Mouse (Mus musculus) MEL (cell line): ENCODE data around the gene C2cd4a. TPM values are rescaled to one million over a fixed set of nuclear protein-coding genes. Genes with fewer than 3 reads are reported as not detected.

ENCODE experiments used
- DNase-seq: peaks from one replicate; pipeline ENCODE4 v3.0.0; 2011; ENCODE audit warnings: low read depth, low spot score
- H3K27ac ChIP-seq: 2 replicates; pipeline ENCODE4 v1.5.1; 2012; ENCODE audit warnings: low read depth, mild to moderate bottlenecking, control low read depth, low read length, moderate library complexity; ENCODE audit not compliant: control insufficient read depth
- H3K27me3 ChIP-seq, 2 experiments: fragments of 150-350 bp in 1 of 2; sonication (generic) in 1 of 2; 2 replicates each; pipeline ENCODE4 v1.6.1; 2012; ENCODE audit warnings: low read length in 2 of 2, mild to moderate bottlenecking in 2 of 2, improper control_type of control experiment in 1 of 2, moderate library complexity in 1 of 2; ENCODE audit not compliant: insufficient read depth in 2 of 2, control insufficient read depth in 1 of 2
- H3K36me3 ChIP-seq, 2 experiments: 2 replicates each; pipeline ENCODE4 v1.6.1; 2012 to 2014; ENCODE audit warnings: low read length in 2 of 2, improper control_type of control experiment in 1 of 2, inconsistent platforms in 1 of 2, mild to moderate bottlenecking in 1 of 2; ENCODE audit not compliant: insufficient read depth in 2 of 2, control insufficient read depth in 1 of 2
- H3K4me1 ChIP-seq, 2 experiments: fragments of 150-350 bp in 1 of 2; sonication (generic) in 1 of 2; 2 replicates each; pipeline ENCODE4 v1.6.1; 2012; ENCODE audit warnings: low read length in 2 of 2, improper control_type of control experiment in 1 of 2, mild to moderate bottlenecking in 1 of 2; ENCODE audit not compliant: insufficient read depth in 2 of 2, control insufficient read depth in 1 of 2
- H3K4me3 ChIP-seq, 2 experiments: fragments of 150-350 bp in 1 of 2; sonication (generic) in 1 of 2; 2 replicates each; pipeline ENCODE4 v1.5.1; 2012; ENCODE audit warnings: low read depth in 2 of 2, low read length in 2 of 2, mild to moderate bottlenecking in 2 of 2, moderate library complexity in 2 of 2, control low read depth in 1 of 2, improper control_type of control experiment in 1 of 2; ENCODE audit not compliant: control insufficient read depth in 1 of 2, insufficient read depth in 1 of 2
- H3K79me2 ChIP-seq: 2 replicates; pipeline ENCODE4 v1.6.1; 2012; ENCODE audit warnings: mild to moderate bottlenecking, low read length, moderate library complexity; ENCODE audit not compliant: control insufficient read depth, poor library complexity, insufficient read depth
- H3K9ac ChIP-seq: 2 replicates; pipeline ENCODE4 v1.6.1; 2012; ENCODE audit warnings: low read depth, mild to moderate bottlenecking, control low read depth, low read length, moderate library complexity; ENCODE audit not compliant: control insufficient read depth, poor library complexity, severe bottlenecking
- H3K9me3 ChIP-seq: fragments of 150-350 bp; sonication (generic); replicated peaks from 2 replicates; pipeline ENCODE4 v1.6.1; 2012; ENCODE audit warnings: mild to moderate bottlenecking, low read length, improper control_type of control experiment, moderate library complexity; ENCODE audit not compliant: insufficient read depth
- BHLHE40 ChIP-seq: IDR thresholded peaks from 2 replicates; pipeline ENCODE4 v1.6.1; 2012; ENCODE audit warnings: low read depth, mild to moderate bottlenecking, inconsistent platforms, low read length, improper control_type of control experiment, borderline replicate concordance
- CTCF ChIP-seq, 3 experiments: IDR thresholded peaks in 2 of 3; conservative IDR thresholded peaks in 1 of 3; 2 replicates each; pipeline ENCODE4 v1.5.1; 2011 to 2012; ENCODE audit warnings: low read length in 3 of 3, low read depth in 2 of 3, mild to moderate bottlenecking in 2 of 3, improper control_type of control experiment in 1 of 3, inconsistent platforms in 1 of 3, mixed read lengths in 1 of 3, moderate library complexity in 1 of 3; ENCODE audit not compliant: control insufficient read depth in 1 of 3, insufficient read depth in 1 of 3, poor library complexity in 1 of 3, severe bottlenecking in 1 of 3
- ELF1 ChIP-seq: IDR thresholded peaks from 2 replicates; pipeline ENCODE4 v1.6.1; 2014; ENCODE audit warnings: low read depth, mild to moderate bottlenecking, inconsistent platforms, low read length, improper control_type of control experiment, moderate library complexity
- EP300 ChIP-seq, 2 experiments: IDR thresholded peaks; 2 replicates each; pipeline ENCODE4 v1.6.1; 2011; ENCODE audit warnings: improper control_type of control experiment in 2 of 2, low read length in 2 of 2, low read depth in 1 of 2, mild to moderate bottlenecking in 1 of 2
- ETS1 ChIP-seq: IDR thresholded peaks from 2 replicates; pipeline ENCODE4 v1.6.1; 2012; ENCODE audit warnings: low read depth, mild to moderate bottlenecking, inconsistent platforms, low read length, improper control_type of control experiment, moderate library complexity
- GABPA ChIP-seq: IDR thresholded peaks from 2 replicates; pipeline ENCODE4 v1.6.1; 2012; ENCODE audit warnings: low read depth, mild to moderate bottlenecking, inconsistent platforms, low read length, improper control_type of control experiment, moderate library complexity
- GATA1 ChIP-seq: IDR thresholded peaks from 2 replicates; pipeline ENCODE4 v1.6.1; 2011; ENCODE audit warnings: low read depth, low read length, improper control_type of control experiment
- KAT2A ChIP-seq: conservative IDR thresholded peaks from 2 replicates; pipeline ENCODE4 v1.6.1; 2012; ENCODE audit warnings: low read depth, low read length, improper control_type of control experiment, inconsistent platforms
- MAX ChIP-seq: IDR thresholded peaks from 2 replicates; pipeline ENCODE4 v1.6.1; 2011; ENCODE audit warnings: low read length, improper control_type of control experiment
- MXI1 ChIP-seq: IDR thresholded peaks from 2 replicates; pipeline ENCODE4 v1.6.1; 2011; ENCODE audit warnings: mild to moderate bottlenecking, low read depth, low read length, improper control_type of control experiment
- MYC ChIP-seq: IDR thresholded peaks from 2 replicates; pipeline ENCODE4 v1.6.1; 2011; ENCODE audit warnings: low read depth, mild to moderate bottlenecking, low read length, improper control_type of control experiment, moderate library complexity
- NELFE ChIP-seq: IDR thresholded peaks from 2 replicates; pipeline ENCODE4 v1.6.1; 2011; ENCODE audit warnings: low read depth, low read length, improper control_type of control experiment
- RAD21 ChIP-seq: IDR thresholded peaks from 2 replicates; pipeline ENCODE4 v1.6.1; 2011; ENCODE audit warnings: mild to moderate bottlenecking, low read depth, low read length, improper control_type of control experiment
- RCOR1 ChIP-seq: IDR thresholded peaks from 2 replicates; pipeline ENCODE4 v1.6.1; 2012; ENCODE audit warnings: low read depth, mild to moderate bottlenecking, inconsistent platforms, low read length, improper control_type of control experiment
- SIN3A ChIP-seq: IDR thresholded peaks from 2 replicates; pipeline ENCODE4 v1.6.1; 2012; ENCODE audit warnings: low read length, improper control_type of control experiment, inconsistent platforms
- TAL1 ChIP-seq: IDR thresholded peaks from 2 replicates; pipeline ENCODE4 v1.6.1; 2012; ENCODE audit warnings: mild to moderate bottlenecking, inconsistent platforms, low read length, moderate library complexity, mixed read lengths
- TBP ChIP-seq: IDR thresholded peaks from 2 replicates; pipeline ENCODE4 v1.8.0; 2011; ENCODE audit warnings: low read depth, low read length, improper control_type of control experiment
- TCF12 ChIP-seq: IDR thresholded peaks from 2 replicates; pipeline ENCODE4 v1.6.1; 2014; ENCODE audit warnings: low read depth, mild to moderate bottlenecking, inconsistent platforms, low read length, improper control_type of control experiment, moderate library complexity
- USF2 ChIP-seq, 2 experiments: IDR thresholded peaks; 2 replicates each; pipeline ENCODE4 v1.6.1; 2011 to 2012; ENCODE audit warnings: improper control_type of control experiment in 2 of 2, low read length in 2 of 2, borderline replicate concordance in 1 of 2, inconsistent platforms in 1 of 2, low read depth in 1 of 2, mild to moderate bottlenecking in 1 of 2; ENCODE audit not compliant: insufficient read depth in 1 of 2
- ZC3H11A ChIP-seq: IDR thresholded peaks from 2 replicates; pipeline ENCODE4 v1.6.1; 2012; ENCODE audit warnings: low read depth, mild to moderate bottlenecking, inconsistent platforms, low read length, improper control_type of control experiment
- ZKSCAN1 ChIP-seq: IDR thresholded peaks from 2 replicates; pipeline ENCODE4 v1.6.1; 2012; ENCODE audit warnings: low read depth, mild to moderate bottlenecking, inconsistent platforms, low read length, improper control_type of control experiment, moderate library complexity
- polyA plus RNA-seq, 2 experiments: library from polyadenylated mRNA; stranded (reverse) in 1 of 2; unstranded in 1 of 2; fragments of >175 nt in 1 of 2; fragments of >200 nt in 1 of 2; gene quantifications; 2 replicates each; pipeline versions ENCODE4 v1.2.1 to v1.2.4; 2012; ENCODE audit warnings: low replicate concordance in 2 of 2, low read depth in 1 of 2; ENCODE audit not compliant: insufficient read length in 2 of 2, insufficient read depth in 1 of 2, missing spikeins in 1 of 2
- total RNA-seq: library from RNA; depleted of rRNA; stranded (reverse); fragments of 300-350 nt; gene quantifications from 2 replicates; pipeline ENCODE4 v1.2.3, GENCODE M21; 2012

C2cd4a gene
- total and polyA plus RNA-seq, 3 experiments, result not detected

- Histone ChIP-seq H3K27ac (peak overlapping the region; percentile 79), H3K27me3 (no peaks in the 10 kb centered on the region), H3K4me1 (peaks cover 34 to 41% of the 10 kb centered on the region in 2 experiments), H3K9me3 (no peaks in the 10 kb centered on the region), H3K79me2 (no peaks in the 10 kb centered on the region)
- TF ChIP-seq CTCF (IDR thresholded peaks at IDR 0.05 in 2 of 3, conservative IDR thresholded peaks at IDR 0.05 in 1 of 3; ENCODE audit: control insufficient read depth in 1 of 3, insufficient read depth in 1 of 3, low read depth in 2 of 3, low read length in 3 of 3, poor library complexity in 1 of 3, severe bottlenecking in 1 of 3) (peak; percentile 32 to 51 (median 46); a peak in 5 of 6 replicates), RCOR1 (no peak)
- TF ChIP-seq, all 39 proteins: peak for 1
- H3K4me3 ChIP-seq, result no peak overlapping the region
- peak; percentile 59 for DNase-seq
- no peak overlapping the region for H3K9ac ChIP-seq
- H3K36me3 ChIP-seq, result peaks cover 0 to 68% of the 10 kb centered on the region in 2 experiments; a peak in 3 of 4 replicates
Measured at GRCm38 (mm10) chr9:67875337-67875736, 43.2 kb upstream of the C2cd4a start.

- no peaks in the 10 kb centered on the region for H3K79me2 ChIP-seq
- TF ChIP-seq ETS1, result peak; percentile 98
- no peak for TF ChIP-seq GABPA
- TF ChIP-seq RCOR1, result peak; percentile 78
- TF ChIP-seq KAT2A, result no peak
- TF ChIP-seq ELF1, result 0 out of 2 replicates have a peak, but pooled peaks have one; percentile 24
- peak; percentile 63; the same call in 1 of the 2 replicates for TF ChIP-seq MYC
- peak; percentile 98 for TF ChIP-seq TAL1
- TF ChIP-seq GATA1, result peak; percentile 91
- no peak for TF ChIP-seq USF2 (IDR thresholded peaks at IDR 0.05; ENCODE audit: borderline replicate concordance in 1 of 2, insufficient read depth in 1 of 2, low read depth in 1 of 2, low read length in 2 of 2)
- peak; percentile 95 for TF ChIP-seq TCF12
- peak; percentile 85 to 89 for TF ChIP-seq EP300 (IDR thresholded peaks at IDR 0.05; ENCODE audit: low read depth in 1 of 2, low read length in 2 of 2)
- peak; percentile 99 for TF ChIP-seq BHLHE40
- TF ChIP-seq MXI1, result peak; percentile 84
- 0 out of 2 replicates have a peak, but pooled peaks have one; percentile 15 for TF ChIP-seq TBP
- TF ChIP-seq MAX, result peak; percentile 66
- peak; percentile 86 for TF ChIP-seq SIN3A
- no peak for TF ChIP-seq RAD21
- peak; percentile 100 for TF ChIP-seq ZKSCAN1
- TF ChIP-seq ZC3H11A, result no peak
- no peak for TF ChIP-seq NELFE
- H3K36me3 ChIP-seq, result peaks cover 0 to 73% of the 10 kb centered on the region in 2 experiments; a peak in 3 of 4 replicates
- peak overlapping the region; percentile 36; the same call in 1 of the 2 replicates for H3K9ac ChIP-seq
- DNase-seq, result peak; percentile 75
- H3K4me1 ChIP-seq, result peaks cover 33 to 47% of the 10 kb centered on the region in 2 experiments
- H3K4me3 ChIP-seq, result no peak overlapping the region
- H3K27me3 ChIP-seq, result no peaks in the 10 kb centered on the region
- peak overlapping the region; percentile 79 for H3K27ac ChIP-seq
- H3K9me3 ChIP-seq, result no peaks in the 10 kb centered on the region
Measured at GRCm38 (mm10) chr9:67874522-67875222, 42.5 kb upstream of the C2cd4a start.
